Mouse (Mus musculus) lung, postnatal 0 days (tissue): ENCODE results near the gene 4632433K11Rik.

Experiments
- CTCF ChIP-seq: IDR thresholded peaks from 2 replicates; pipeline ENCODE4 v1.5.1; 2016; ENCODE audit warnings: antibody characterized with exemption, mild to moderate bottlenecking
- EP300 ChIP-seq: IDR thresholded peaks from 2 replicates; pipeline ENCODE4 v1.6.1; 2016; ENCODE audit warnings: antibody characterized with exemption, mild to moderate bottlenecking, control low read depth

GRCm38 (mm10) chr7:5080815-5081214 is 46.9 kb downstream of the 4632433K11Rik start:
- TF ChIP-seq CTCF (no peak), EP300 (no peak)
